Mouse (Mus musculus) kidney, adult 2 months (tissue): ENCODE data around the gene Krt24.
"Not testable (repeated sequence)": the region's sequence is repeated elsewhere in the genome, so short reads cannot be mapped to it uniquely, and the experiment has no call there.

Experiments used
- CTCF ChIP-seq: fragments of 200-500 bp; conservative IDR thresholded peaks from 2 replicates; pipeline ENCODE4 v1.5.1; 2011; ENCODE audit warnings: low read depth, mild to moderate bottlenecking, control low read depth, low read length, moderate library complexity, mixed read lengths; ENCODE audit not compliant: insufficient read depth, insufficient read length
- POLR2A ChIP-seq: fragments of 200-500 bp; IDR thresholded peaks from one replicate; pipeline ENCODE4 v1.6.1; 2011; ENCODE audit warnings: low read depth, low read length, control low read depth

- TF ChIP-seq CTCF, POLR2A: not testable (repeated sequence)
These were observed 40.5 kb downstream of the Krt24 start for GRCm38 (mm10) chr11:99244519-99244918.
